8 mouse cellular contexts compared by ENCODE assay signal in the genomic region with DNA sequence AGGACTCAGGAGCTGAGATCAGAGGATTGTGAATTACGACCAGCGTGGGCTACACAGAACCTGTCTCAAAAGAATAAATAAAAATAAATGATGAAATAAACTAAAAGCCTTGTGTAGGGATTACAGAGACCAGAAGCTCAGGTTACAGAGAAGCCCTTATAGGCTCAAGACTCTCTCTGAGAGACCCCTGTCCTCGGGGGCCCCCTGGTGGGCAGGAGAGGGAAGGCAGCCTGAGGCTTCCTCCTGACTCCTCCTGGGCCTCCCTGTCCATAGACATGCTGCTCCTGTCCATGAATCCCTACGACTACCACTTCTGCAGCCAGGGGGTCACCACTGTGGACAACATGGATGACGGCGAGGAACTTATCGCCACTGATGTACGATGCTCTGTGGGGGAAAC. TPM values are rescaled to one million over a fixed set of nuclear protein-coding genes. Genes with fewer than 3 reads are reported as not detected.
A peak's percentile ranks its signal among the peaks of the same experiment; 100 is the strongest.
DNase-seq lines count a peak whose midpoint lies in the region; ATAC-seq and TF ChIP-seq lines count a peak whose summit lies in the region.

No protein-coding gene starts in this region.

- intact Hi-C loops in heart, postnatal 36 days (cut with DNase I), result loop anchor here (1.0 kb wide), 1 partner anchor 104 kb away; no protein-coding TSS in a partner anchor

- no peaks in the 10 kb centered on the region for H3K27me3 ChIP-seq in ES-Bruce4 (ENCODE audit: control insufficient read depth, insufficient read depth, low read length, poor library complexity, severe bottlenecking)
- H3K27me3 ChIP-seq in forebrain, embryonic 14.5 days (replicated peaks; ENCODE audit: control insufficient read depth, insufficient read depth, low read length), result no peaks in the 10 kb centered on the region
- H3K27me3 ChIP-seq in lung, embryonic 14.5 days (ENCODE audit: insufficient read depth, low read length), result no peaks in the 10 kb centered on the region

- peak; percentile 74 for TF ChIP-seq CTCF in ES-Bruce4 (IDR thresholded peaks at IDR 0.05; ENCODE audit: low read depth, low read length)
- TF ChIP-seq CTCF in layer of hippocampus, adult 2 months (conservative IDR thresholded peaks at IDR 0.05), result peak; percentile 96
- peak; percentile 90 for TF ChIP-seq CTCF in lung, embryonic 14.5 days (IDR thresholded peaks at IDR 0.05; ENCODE audit: low read depth)

- H3K4me2 ChIP-seq in forebrain, embryonic 14.5 days (ENCODE audit: low read length), result no peak overlapping the region
- H3K4me2 ChIP-seq in lung, embryonic 14.5 days, result no peak overlapping the region

- TF ChIP-seq EP300 in ES-Bruce4 (IDR thresholded peaks at IDR 0.05; ENCODE audit: insufficient read depth, low read depth, low read length), result no peak

- H3K36me3 ChIP-seq in ES-Bruce4 (ENCODE audit: control insufficient read depth, insufficient read depth, low read length, poor library complexity, severe bottlenecking), result no peaks in the 10 kb centered on the region
- H3K36me3 ChIP-seq in forebrain, embryonic 14.5 days (ENCODE audit: control insufficient read depth, insufficient read depth, low read length), result no peaks in the 10 kb centered on the region
- no peaks in the 10 kb centered on the region for H3K36me3 ChIP-seq in lung, embryonic 14.5 days (ENCODE audit: insufficient read depth)

- ATAC-seq in forebrain, embryonic 14.5 days, result peak; percentile 67; the same call in 1 of the 2 replicates
- ATAC-seq in lung, embryonic 14.5 days (ENCODE audit: insufficient read depth), result peak; percentile 80

- no peak overlapping the region for H3K27ac ChIP-seq in ES-Bruce4 (ENCODE audit: insufficient read depth, low read length)
- H3K27ac ChIP-seq in forebrain, embryonic 14.5 days (ENCODE audit: low read depth, low read length), result no peak overlapping the region
- no peak overlapping the region for H3K27ac ChIP-seq in layer of hippocampus, adult 2 months
- H3K27ac ChIP-seq in lung, embryonic 14.5 days (ENCODE audit: low read depth), result no peak overlapping the region

- no peaks in the 10 kb centered on the region for H3K9me3 ChIP-seq in ES-Bruce4 (replicated peaks; ENCODE audit: control insufficient read depth, insufficient read depth, low read length, poor library complexity, severe bottlenecking)
- H3K9me3 ChIP-seq in forebrain, embryonic 14.5 days (replicated peaks; ENCODE audit: control insufficient read depth, low read length), result no peaks in the 10 kb centered on the region
- H3K9me3 ChIP-seq in lung, embryonic 14.5 days (ENCODE audit: low read depth, low read length), result no peaks in the 10 kb centered on the region

- H3K4me3 ChIP-seq in ES-Bruce4 (ENCODE audit: low read depth, low read length), result no peak overlapping the region
- no peak overlapping the region for H3K4me3 ChIP-seq in forebrain, embryonic 14.5 days (ENCODE audit: low read depth, low read length)
- no peak overlapping the region for H3K4me3 ChIP-seq in layer of hippocampus, adult 2 months
- no peak overlapping the region for H3K4me3 ChIP-seq in lung, embryonic 14.5 days (ENCODE audit: low read depth, low read length)

- H3K9ac ChIP-seq in ES-Bruce4 (ENCODE audit: low read depth, poor library complexity, severe bottlenecking), result no peak overlapping the region
- no peak overlapping the region for H3K9ac ChIP-seq in forebrain, embryonic 14.5 days (ENCODE audit: low read length)
- no peak overlapping the region for H3K9ac ChIP-seq in lung, embryonic 14.5 days

- DNase-seq in c-Kit-positive CD71-positive TER-119-positive erythroid progenitor cells, embryonic 14.5 days (ENCODE audit: low spot score), result peak; percentile 85
- peak; percentile 76 for DNase-seq in forebrain, embryonic 14.5 days (ENCODE audit: low spot score)
- peak; percentile 84 to 92 for DNase-seq in heart, postnatal 36 days
- peak; percentile 90 to 94 for DNase-seq in layer of hippocampus, adult 2 months (ENCODE audit: low spot score in 2 of 2)
- DNase-seq in lung, embryonic 14.5 days, result peak; percentile 86
- peak; percentile 65 for DNase-seq in ovary, adult 18-20 months (ENCODE audit: low spot score)
- DNase-seq in thymus, postnatal 0 days (ENCODE audit: low spot score), result peak; percentile 76

- TF ChIP-seq POLR2A in ES-Bruce4 (IDR thresholded peaks at IDR 0.05; ENCODE audit: insufficient read depth, low read length), result no peak

- 23% methylated on average over 8 of the region's 8 CpGs for WGBS in forebrain, embryonic 14.5 days
- 13% methylated on average over 8 of the region's 8 CpGs for WGBS in lung, embryonic 14.5 days

- H3K4me1 ChIP-seq in ES-Bruce4 (ENCODE audit: control insufficient read depth, insufficient read depth, low read length), result peaks cover 2% of the 10 kb centered on the region
- H3K4me1 ChIP-seq in forebrain, embryonic 14.5 days (ENCODE audit: control insufficient read depth, insufficient read depth, low read length), result no peaks in the 10 kb centered on the region
- no peaks in the 10 kb centered on the region for H3K4me1 ChIP-seq in lung, embryonic 14.5 days (ENCODE audit: insufficient read depth)

RNA-seq across cellular contexts. Expression of a gene that starts 8.8 kb away (rescaled TPM):
- polyA plus RNA-seq in ES-Bruce4 (2011; ENCODE audit: insufficient read depth, insufficient read length, low read depth, missing spikeins), result 0.70 and 1.0 TPM in 2 replicates
- 0.08 and 0.35 TPM in 2 replicates for polyA plus RNA-seq in forebrain, embryonic 14.5 days (2014; fragmentation: Nextera tagmentation; extraction: Ambion mirVana)
- 10 to 100 TPM; 25.3 to 30.2 TPM for total RNA-seq in heart, postnatal 36 days (2021)
- 1 to 10 TPM; 5.5 to 5.6 TPM for total RNA-seq in layer of hippocampus, adult 2 months (2021)
- polyA plus RNA-seq in lung, embryonic 14.5 days (2014; fragmentation: Nextera tagmentation; extraction: Ambion mirVana), result 0.32 and 0.36 TPM in 2 replicates
- polyA plus RNA-seq in thymus, postnatal 0 days (2015; fragmentation: Nextera tagmentation; extraction: Ambion mirVana), result 0.17 and 0.18 TPM in 2 replicates

RNA-seq across cellular contexts. Expression of a gene that starts 27.2 kb away (rescaled TPM):
- 13.4 and 14.8 TPM in 2 replicates for polyA plus RNA-seq in ES-Bruce4 (2011; ENCODE audit: insufficient read depth, insufficient read length, low read depth, missing spikeins)
- 14.6 and 17.0 TPM in 2 replicates for polyA plus RNA-seq in forebrain, embryonic 14.5 days (2014; fragmentation: Nextera tagmentation; extraction: Ambion mirVana)
- 10 to 100 TPM; 14.8 to 16.9 TPM for total RNA-seq in heart, postnatal 36 days (2021)
- total RNA-seq in layer of hippocampus, adult 2 months (2021), result 10 to 100 TPM; 25.6 to 26.2 TPM
- 22.0 TPM in 2 replicates for polyA plus RNA-seq in lung, embryonic 14.5 days (2014; fragmentation: Nextera tagmentation; extraction: Ambion mirVana)
- 29.4 and 33.8 TPM in 2 replicates for polyA plus RNA-seq in thymus, postnatal 0 days (2015; fragmentation: Nextera tagmentation; extraction: Ambion mirVana)
